Mouse (Mus musculus) cerebellum, postnatal 14 days (tissue): ENCODE results near the gene Tbc1d1.

Experiments used
- DNase-seq, 2 experiments: peaks; one replicate each; pipeline ENCODE4 v3.0.0; 2021; ENCODE audit warnings: mixed read lengths in 2 of 2

Gene Tbc1d1

DNA sequence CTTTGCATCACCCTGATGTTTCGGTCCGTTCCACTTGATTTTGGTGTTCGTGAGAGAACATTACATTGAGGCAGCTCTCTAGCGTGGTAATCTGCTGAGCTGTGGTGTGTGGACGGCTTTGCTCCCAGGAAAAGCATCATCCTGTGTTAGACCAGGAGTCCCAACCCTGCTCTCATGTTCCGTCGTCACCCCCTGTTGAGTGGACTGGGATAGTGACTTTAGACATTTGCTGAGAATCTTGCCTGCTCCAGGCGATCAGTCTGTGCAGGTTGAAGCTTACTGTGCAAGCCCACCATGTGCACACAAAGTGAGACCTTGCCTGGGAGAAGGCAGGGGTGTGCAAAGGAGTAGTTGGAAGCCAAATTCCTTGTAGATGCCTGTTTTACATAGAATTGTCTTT is 85.8 kb downstream of the Tbc1d1 start:
- DNase-seq, result no peak

DNA sequence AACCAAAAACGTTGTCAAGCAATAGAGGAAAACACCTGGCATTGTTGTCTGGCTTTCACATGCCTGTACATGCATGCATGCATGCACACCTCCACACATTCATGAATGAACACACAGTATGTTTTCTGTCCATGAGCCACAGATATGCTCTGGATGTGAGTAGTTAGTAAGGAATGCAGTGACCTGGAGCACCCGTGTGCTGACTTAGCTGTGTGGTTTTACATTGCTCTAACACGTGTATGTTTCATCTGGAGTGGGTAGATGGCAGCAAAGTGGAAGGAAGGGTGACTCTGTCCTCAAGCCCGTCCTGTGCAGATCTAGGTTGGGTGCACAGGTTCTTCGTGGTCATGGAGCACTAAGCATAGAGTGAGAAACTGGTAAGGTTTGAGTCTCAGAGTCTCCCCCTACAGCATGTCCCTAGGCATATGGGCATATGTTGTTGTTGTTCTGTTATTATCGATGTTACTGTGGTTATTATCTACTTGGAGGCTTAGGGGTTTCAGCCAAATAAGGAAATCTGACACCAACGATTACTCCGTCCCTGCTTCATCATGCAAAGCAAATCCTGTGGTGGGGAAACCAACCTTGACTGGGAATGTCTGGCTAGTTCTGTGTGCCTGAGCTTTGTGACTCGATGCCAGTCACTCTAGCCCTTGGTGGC is 86.8 kb downstream of the Tbc1d1 start:
- DNase-seq, result no peak

DNA sequence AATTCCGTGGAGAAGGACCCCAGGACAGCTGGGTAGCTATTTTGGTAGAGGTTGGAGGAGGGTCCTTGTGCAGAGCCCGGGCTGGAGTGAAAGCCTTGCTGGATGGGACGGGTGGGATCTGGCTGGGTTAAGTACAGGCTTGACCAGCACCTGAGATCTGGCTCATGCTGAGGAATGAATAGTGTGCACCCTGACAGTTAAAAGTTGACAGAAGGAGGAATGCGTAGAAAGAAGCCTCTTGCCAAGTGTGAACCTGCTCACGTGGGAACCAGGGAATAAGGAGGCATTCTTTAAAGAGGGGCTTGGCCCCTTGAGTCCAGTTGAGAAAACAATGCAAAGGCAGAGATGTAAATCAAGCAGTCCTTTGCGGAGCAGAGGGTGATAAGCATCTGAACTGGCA is 87.6 kb downstream of the Tbc1d1 start:
- DNase-seq, result no peak

DNA sequence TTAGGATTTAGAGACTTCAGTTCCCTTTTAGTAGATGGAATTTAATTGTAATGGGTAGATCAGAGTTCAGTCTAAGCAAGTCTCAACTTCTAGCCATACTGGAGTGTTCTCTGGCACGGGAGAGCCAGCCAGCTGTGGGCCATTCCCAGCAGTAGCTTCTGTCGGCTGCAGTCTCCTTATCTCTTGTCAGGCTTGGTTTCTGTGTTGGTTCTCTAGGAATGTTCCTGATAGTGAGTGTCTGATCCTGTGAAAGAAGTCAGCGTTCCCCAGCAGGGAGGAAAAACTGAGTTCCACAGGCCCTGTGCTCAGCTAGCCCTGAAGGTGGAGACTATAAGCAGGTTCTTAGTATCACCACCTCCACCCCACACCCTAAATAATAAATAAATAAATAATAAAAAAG is 88.2 kb downstream of the Tbc1d1 start:
- no peak for DNase-seq

DNA sequence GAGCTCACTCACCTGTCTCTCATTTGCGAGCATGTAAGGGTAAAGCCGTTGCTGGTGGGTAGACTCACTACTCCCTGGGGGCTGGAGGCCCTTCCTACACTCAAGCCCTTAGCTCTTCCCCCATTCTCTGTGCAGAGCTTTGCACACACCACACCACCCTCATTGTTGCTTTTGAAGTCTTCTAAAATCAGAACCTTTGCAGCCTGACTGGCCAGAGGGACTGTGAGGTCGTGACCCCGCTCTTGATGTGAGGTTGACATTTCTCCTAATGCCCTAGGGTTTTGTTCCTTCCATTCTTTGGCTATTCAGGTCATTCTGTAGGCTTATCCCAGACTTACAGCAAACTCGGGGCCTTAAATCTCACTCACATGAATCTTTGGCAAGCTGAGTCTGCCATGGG is 88.6 kb downstream of the Tbc1d1 start:
- no peak for DNase-seq

DNA sequence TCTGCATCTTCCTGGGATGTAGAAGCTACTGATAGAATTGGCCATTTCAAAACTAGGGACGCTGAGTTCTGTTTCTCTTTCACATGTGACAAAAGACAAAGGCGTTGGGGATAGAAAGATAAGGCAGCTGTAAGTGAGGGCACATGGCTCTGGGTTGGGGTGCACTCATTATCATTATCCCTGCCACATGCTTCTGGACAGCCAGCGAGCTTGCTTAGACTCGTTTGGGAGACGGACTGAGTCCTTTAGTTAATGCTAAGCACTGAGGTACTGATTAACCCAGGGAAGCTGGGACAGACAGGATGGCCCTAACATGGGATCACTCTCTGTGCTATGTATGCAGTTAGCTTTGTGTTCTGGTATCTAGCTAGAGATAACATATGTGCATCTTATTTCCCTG is 95.3 kb downstream of the Tbc1d1 start:
- DNase-seq, result no peak

DNA sequence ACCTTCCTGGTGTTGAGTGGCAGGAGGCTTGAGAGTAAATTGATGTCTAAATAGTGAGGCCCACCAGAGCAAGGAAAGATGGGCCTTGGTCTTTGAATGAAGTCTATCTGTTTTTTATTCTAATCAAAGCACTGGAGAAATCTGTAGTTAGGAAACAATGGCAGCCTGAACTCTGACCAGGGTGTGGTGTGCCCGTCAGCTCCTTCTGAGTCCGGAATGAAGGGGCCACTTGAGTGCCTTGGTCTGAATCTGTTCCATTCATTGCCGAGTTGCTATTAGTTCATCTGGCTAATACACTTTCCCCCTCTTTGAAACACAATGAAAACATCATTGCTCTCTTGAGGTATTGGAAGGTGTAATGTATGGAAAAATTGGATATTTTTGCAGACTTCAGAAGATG is 98.2 kb downstream of the Tbc1d1 start:
- no peak for DNase-seq

DNA sequence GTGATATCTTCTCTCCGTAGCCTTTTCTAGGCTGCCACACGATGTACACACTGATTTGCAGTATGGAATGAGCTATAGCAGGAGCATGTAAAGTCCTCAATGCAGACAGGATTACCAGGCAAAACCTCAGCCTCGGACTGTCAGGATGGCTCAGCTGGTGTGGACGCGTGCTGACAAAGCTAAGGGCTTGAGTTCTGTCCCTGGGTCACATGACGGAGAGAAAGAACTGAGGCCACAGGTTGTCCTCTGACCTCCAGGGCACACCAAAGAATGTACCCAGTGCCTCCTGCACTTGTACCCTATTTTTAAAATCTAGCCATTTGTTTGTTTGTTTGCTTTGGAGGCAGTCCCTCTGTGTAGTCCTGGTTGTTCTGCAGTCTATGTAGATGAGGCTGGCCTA is 98.9 kb downstream of the Tbc1d1 start:
- DNase-seq, result no peak

DNA sequence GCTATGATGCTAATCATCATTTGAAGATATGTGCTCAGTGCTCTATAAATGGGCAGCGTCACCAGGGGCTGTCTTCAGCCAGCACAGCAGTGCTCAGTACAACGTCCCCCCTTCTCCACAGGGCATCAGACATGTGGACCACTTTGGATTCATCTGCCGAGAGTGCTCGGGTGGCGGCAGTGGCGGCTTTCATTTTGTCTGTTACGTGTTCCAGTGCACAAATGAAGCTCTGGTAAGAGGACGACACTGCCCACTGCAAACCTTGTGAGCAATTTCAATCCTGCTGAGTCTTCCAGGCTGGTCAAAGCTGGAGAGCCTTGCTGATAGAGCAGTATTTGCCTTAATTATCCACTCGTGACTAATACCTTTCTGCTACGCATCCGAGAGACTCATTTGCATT is 107.2 kb downstream of the Tbc1d1 start:
- DNase-seq, result no peak

DNA sequence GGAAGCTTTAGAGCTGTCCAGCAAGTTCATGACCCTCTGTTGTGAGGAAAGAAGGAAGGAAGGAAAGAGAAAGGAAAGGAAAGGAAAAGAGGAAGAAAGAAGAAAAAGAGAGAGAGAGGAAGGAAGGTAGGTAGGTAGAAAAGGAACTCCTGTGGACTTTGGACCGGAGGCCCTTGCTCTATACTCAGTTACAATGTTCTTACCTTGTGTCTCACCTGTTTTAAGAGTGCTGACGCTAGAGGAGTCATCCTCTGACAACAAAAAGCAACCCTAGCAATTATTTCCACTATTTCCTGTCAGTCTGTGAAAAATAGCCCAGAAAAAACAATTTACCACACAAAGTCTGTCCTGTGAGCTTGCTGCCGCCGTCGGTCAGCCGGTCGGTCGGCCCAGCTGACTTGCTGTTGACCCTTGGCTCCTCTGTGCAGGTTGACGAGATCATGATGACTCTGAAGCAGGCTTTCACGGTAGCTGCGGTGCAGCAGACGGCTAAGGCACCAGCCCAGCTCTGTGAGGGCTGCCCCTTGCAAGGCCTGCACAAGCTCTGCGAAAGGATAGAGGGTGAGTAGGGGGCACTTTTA is 107.9 kb downstream of the Tbc1d1 start:
- no peak for DNase-seq

DNA sequence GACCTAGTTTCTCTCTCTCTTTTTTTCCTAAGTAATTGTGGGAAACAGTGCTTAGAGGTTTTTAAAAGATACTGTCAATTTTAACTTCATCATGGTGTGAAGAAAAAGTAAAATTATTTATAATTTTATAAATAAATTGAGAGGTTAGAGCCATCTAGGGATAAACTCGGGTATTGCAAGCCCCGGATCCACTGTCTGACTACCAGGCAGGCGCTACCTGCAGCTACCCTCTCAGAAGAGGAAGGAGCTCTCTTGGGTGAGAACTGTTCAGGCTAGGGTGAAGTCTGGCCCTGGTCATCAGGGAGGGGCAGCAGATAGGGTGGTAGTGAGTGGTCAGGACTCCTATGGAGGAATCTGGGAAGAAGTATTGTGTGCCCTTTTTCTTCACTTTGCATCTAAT is 109.0 kb downstream of the Tbc1d1 start:
- peak; percentile 60 to 68 for DNase-seq

DNA sequence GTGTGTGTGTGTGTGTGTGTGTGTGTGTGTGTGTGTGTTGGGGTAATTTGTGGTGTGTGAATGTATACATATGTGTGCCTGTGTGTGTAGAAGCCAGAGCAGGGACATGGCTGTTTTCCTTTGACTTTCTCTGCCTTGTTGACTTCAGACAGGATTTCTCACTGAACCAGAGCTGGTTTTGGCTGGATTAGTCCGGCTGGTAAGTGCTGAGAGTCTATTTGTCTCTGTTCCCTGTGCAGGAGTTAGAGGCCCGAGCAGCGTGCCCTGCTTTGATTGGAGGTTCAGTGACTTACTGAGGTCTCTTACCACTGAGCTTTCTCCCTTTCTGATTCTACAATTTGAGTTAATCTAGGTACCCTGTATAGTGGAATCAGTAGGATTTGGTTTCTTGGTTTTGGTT is 109.8 kb downstream of the Tbc1d1 start:
- no peak for DNase-seq

DNA sequence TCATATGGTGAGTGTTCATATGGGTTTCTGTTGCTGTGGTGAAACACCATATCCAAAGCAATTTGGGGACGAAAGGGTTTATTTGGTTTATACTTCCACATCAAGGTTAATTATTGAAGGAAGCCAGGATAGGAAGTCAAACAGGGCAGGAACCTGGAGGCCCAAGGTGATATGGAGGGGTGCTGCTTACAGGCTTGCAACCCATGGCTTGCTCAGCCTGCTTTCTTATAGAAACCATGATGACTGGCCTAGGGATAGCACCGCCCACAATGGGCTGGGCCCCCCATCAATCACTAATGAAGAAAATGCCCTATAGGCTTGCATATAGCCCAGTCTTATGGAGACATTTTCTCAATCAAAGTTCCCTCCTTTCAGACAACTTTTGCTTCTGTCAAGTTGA is 110.4 kb downstream of the Tbc1d1 start:
- DNase-seq, result no peak

DNA sequence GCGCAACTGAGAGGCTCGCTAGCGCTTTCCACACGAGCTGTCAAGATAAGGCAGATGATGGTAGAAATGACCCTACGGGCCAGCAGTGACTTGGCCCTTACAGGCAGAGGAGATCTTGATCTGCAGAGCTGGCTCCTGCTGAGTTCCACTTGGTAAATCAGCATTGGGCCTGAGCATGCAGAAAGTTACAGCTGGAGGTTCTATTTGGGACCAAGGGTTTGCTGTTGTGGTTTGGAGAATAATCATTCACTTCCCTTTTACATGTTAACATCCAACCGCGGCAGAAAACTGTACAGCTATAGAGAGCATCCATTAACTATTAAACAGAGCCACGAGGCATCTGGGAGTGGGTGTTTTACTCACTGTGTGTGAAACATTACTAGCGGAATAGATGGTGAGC is 111.2 kb downstream of the Tbc1d1 start:
- no peak for DNase-seq

DNA sequence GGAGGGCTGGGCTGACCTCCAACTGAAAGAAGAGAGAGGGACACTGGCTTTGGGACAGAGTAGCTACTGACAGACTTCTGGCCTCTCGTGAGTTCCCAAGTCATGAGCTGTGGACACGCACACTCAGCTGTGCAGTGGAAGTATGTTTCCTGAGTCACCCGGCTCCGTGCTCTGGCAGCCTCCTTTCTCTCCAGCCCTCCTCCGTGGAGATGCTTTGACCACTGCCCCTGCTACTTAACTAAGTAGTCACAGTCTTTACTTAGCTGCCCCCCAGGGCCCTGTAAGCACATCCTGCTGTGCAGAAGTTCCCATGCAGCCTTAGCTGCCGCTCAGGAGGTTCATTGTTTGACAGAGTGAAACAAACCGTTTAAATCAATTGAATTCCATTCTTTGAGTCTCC is 113.6 kb downstream of the Tbc1d1 start:
- DNase-seq, result no peak

DNA sequence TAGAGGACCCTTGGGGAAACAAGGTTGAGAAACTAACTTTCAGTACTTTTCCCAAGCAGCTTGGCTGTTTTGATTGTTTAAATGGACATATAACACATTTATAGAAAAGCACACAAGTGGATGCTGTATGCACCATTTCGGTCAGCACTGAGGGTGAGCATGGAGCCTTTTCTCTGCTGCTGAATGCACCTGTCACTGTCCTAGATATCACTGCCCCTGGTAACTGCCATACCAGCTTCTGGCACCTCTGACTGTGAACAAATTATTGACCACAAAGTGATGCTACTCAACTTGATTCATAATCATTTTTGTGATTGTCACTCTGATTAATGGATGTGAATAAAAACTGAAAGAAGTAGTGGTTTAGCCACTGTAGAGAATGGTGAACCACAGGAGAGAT is 117.4 kb downstream of the Tbc1d1 start:
- no peak for DNase-seq

DNA sequence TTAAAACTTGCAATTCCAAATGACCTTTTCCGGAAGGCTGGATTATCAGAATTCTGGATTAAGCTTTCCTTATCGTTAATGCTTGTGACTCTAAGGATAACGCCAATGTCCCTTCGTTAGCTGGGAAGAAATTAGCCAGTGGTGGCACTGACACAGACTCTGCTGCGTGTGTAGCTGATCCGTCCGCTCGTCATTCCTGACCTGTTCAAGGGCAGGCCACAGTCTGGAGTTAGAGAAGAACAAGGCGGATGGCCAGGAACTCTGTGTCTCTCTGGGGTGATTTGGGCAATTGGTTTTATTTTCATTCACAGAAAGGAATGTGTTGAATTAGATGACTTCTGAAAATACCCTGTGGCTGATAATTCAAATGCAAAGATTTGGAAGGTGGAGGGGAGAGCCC is 118.2 kb downstream of the Tbc1d1 start:
- DNase-seq, result no peak

DNA sequence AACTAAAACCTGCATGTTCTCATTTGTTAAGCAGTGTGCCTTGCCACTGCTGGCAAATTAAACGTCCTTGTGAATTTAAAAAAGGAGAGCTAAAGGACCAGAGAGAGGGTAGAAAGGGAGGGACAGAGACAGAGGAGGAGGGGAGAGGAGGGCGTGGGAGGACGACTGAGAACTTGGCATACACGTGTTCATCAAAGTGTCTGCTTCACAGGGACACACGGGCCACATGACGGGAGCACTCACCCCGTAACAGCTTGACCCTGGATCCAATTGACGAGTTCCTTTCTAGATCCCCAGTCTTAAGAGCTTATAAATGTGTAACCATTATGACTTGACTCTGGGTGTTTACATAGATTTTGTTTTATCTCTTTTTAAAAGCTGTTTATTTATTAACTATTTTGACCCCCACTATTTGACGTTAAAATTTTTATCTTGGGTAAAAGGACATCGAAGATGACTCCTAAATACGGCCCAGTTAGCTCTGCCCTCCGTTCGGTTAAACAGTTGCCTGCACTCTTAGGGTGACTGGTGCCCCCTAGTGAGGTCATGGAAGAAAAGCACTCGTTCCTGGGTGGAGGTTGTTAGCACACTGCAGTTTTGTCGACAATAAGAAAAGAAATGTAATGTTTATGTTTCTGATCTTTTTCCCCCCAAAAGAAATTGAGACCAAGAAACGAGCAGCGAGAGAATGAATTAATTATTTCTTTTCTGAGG is 118.8 kb downstream of the Tbc1d1 start:
- peak; percentile 75 to 77 for DNase-seq

DNA sequence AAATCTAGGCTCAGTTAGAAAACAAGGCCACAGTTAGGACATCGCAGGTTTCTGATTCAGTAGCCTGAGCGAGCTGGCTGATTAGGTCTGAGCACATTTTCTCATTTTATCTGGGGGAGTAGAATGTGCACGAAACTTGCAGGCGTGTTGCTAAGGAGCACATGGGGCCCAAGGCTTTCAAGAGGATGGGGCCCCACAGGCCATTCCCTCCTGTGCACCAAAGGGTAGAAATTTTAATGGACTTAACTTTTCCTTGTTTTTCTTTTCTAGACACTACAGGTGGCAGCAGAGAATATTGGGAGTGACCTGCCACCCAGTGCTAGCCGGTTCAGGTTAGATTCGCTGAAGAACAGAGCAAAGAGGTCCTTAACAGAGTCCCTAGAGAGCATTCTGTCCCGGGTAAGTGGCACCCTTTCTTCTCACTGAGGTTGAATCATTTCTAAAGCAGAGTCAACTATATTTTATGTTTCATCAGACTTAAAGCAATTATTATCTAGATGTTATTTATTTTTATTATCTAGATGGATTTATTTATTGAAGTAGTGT is 121.6 kb downstream of the Tbc1d1 start:
- DNase-seq, result no peak

DNA sequence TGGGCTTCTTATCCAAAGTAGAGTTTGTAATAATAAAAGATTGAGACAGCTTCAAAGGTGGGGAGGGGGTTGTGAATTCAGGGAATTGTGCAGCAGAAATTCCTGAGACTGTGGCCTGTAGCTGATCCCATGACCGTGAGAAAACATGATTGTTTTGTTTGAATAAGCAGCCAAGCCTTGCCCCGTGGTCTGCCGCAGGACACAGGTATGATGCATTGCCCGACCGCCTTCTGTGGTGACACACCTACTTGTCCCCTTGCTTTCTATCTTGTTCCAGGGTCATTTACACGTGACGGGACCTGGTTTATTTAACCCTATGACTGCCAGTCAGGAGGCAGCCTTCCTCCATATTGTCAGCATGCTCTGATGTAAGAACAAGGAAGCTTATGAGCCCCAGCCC is 123.6 kb downstream of the Tbc1d1 start:
- DNase-seq, result no peak

DNA sequence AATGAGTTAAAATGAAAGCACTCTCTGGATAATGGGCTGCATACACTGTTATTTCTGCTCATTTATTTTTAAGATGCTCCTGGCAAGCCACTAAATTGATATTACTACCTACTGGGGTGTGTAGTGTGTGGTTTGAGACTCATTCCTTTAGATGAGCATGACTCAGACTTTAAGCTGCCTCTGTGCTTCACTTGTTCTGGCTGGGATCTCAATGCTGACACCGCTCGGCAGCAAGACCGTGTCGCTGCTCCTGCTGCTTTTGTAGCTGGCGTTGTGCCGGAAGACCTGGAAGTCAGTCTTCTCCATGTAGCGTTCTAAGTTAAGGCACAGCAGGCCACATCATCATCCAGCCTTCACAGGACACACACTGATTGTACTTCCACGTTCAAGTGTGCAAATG is 124.1 kb downstream of the Tbc1d1 start:
- DNase-seq, result peak; percentile 40 to 42

DNA sequence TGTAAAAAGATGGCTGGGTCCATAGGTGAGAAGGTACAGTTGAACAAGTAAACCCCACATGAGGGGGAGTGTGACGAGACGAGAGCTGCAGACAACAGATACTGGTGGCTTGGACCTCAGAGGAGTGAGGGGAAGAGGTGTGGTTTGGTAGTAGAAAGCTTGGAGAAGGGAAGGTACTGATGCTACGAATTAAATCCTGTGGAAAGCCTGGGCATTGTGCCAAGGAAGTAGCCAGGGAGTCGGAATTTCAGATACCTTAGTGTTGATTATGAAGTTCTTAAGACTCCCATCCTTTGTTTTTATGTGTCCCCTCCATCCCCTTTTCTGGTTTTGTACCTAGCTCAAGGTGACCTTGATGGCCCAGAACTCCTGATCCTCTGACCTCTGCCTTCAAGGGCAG is 124.5 kb downstream of the Tbc1d1 start:
- no peak for DNase-seq

DNA sequence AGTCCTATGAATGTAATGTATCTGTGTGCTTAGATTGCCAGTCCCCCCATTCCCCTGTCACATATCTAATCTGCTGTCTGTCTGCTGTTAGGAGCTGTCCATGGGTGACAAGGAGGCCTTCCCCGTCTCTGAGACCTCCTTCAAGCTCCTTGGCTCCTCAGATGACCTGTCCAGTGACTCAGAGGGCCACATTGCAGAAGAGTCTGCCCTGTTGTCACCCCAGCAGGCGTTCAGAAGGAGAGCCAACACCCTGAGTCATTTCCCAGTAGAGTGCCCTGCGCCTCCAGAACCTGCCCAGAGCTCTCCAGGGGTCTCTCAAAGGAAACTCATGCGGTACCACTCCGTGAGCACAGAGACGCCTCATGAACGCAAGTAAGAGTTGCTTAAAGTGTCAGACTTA is 125.6 kb downstream of the Tbc1d1 start:
- DNase-seq, result no peak

DNA sequence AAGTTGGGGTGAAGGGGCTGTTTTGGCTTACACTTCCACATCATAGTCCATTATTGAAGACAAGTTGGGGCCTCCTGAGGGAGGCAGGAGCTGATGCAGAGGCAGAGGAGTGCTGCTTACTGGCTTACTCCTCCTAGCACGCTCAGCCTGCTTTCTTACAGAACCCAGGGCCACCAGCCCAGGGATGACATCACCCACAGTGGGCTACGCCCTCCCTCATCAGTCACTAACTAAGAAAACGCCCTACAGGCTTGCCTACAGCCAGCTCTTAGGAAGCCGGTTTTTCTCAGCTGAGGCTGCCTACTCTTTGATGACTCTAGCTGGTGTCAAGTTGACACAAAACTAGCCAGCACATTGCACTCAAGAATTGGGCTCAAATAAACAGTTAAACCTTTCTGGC is 126.5 kb downstream of the Tbc1d1 start:
- no peak for DNase-seq
